ENCODE assay signal across 24 mouse cellular contexts in the genomic region with DNA sequence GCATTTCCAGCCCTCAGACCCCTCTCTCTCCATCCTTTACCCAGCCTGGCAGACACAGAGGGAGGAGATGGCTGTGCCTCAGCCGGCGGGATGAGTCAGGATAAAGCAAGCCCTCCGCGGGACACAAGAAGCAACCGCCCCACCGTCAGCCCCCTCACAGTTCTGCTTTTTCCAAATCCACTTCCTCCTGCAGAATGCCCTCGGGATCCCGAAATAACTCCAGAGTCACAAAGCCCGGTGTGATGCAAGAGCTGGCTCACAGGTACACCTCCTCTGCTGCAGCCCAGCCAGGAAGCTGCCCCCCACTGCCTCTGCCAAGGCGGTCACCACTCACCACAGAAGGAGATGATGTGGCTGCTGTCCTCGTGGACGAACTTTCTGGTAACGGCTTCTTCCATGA. TPM values are rescaled to one million over a fixed set of nuclear protein-coding genes. Genes with fewer than 3 reads are reported as not detected.
A peak's percentile ranks its signal among the peaks of the same experiment; 100 is the strongest.
DNase-seq lines count a peak whose midpoint lies in the region; ATAC-seq and TF ChIP-seq lines count a peak whose summit lies in the region.
"Had no signal": no experiment of that assay in that cellular context is flagged by ENCODE, and none has a peak within 500 bp of the region (broad histone marks: within the 10 kb centered on the region; RNA-seq: fewer than 3 reads in every experiment).

No protein-coding gene starts in this region.

- H3K4me2 ChIP-seq in hindbrain, postnatal 0 days (ENCODE audit: low read depth, low read length): no peak overlapping the region
- H3K4me2 ChIP-seq: embryonic facial prominence, embryonic 13.5 days; heart, embryonic 11.5 days; limb, embryonic 12.5 days; liver, embryonic 12.5 days; lung, embryonic 14.5 days; midbrain, embryonic 11.5 days; neural tube, embryonic 13.5 days had no signal

- no peak for ATAC-seq in hindbrain, postnatal 0 days
- ATAC-seq: activated CD4-positive, CD25-positive, alpha-beta regulatory T cell, adult 4 months; forebrain, embryonic 14.5 days; liver, embryonic 12.5 days had no signal

- peaks cover 60% of the 10 kb centered on the region for H3K4me1 ChIP-seq in cerebellum, adult 2 months (ENCODE audit: control insufficient read depth, insufficient read depth, low read length)
- H3K4me1 ChIP-seq in hindbrain, postnatal 0 days (ENCODE audit: insufficient read depth, low read length): no peaks in the 10 kb centered on the region; the same call in 1 of the 2 replicates
- H3K4me1 ChIP-seq: limb, embryonic 12.5 days; liver, embryonic 12.5 days had no signal

- H3K9me3 ChIP-seq in hindbrain, postnatal 0 days (ENCODE audit: low read length): no peaks in the 10 kb centered on the region
- H3K9me3 ChIP-seq: embryonic facial prominence, embryonic 13.5 days; limb, embryonic 12.5 days; liver, embryonic 12.5 days; neural tube, embryonic 13.5 days had no signal

- DNase-seq in cerebellum, adult 2 months: peak; percentile 59
- no peak for DNase-seq in cerebellum, postnatal 4 days (ENCODE audit: low spot score in 2 of 2)
- DNase-seq in lung, adult 18-20 months: peak; percentile 16 to 32
- no peak for DNase-seq in lung, postnatal 25 days (ENCODE audit: low spot score)
- DNase-seq in left cerebral cortex, postnatal 36 days (ENCODE audit: low spot score in 2 of 2): peak; percentile 71 to 82
- no peak for DNase-seq in hindbrain, postnatal 0 days (ENCODE audit: low spot score)
- DNase-seq in embryo, embryonic 10 days (ENCODE audit: low spot score): no peak
- DNase-seq: adrenal gland, postnatal 10 days; heart, postnatal 10 days; kidney, adult 18-20 months; lung, embryonic 14.5 days; lung, postnatal 4 days; thymus, postnatal 36 days had no signal

- intact Hi-C loops in left cerebral cortex, postnatal 36 days (cut with DNase I): no loop called here

- no peak overlapping the region for H3K9ac ChIP-seq in hindbrain, postnatal 0 days (replicated peaks; ENCODE audit: low read length)
- H3K9ac ChIP-seq: embryonic facial prominence, embryonic 13.5 days; limb, embryonic 12.5 days; liver, embryonic 12.5 days; lung, embryonic 14.5 days; neural tube, embryonic 13.5 days had no signal

- H3K27me3 ChIP-seq in cerebellum, adult 2 months (ENCODE audit: control insufficient read depth, insufficient read depth, low read length): no peaks in the 10 kb centered on the region
- H3K27me3 ChIP-seq in hindbrain, postnatal 0 days (ENCODE audit: insufficient read depth, low read length): no peaks in the 10 kb centered on the region

- no peak for TF ChIP-seq CTCF in cerebellum, adult 2 months (IDR thresholded peaks at IDR 0.05; ENCODE audit: borderline replicate concordance, insufficient read depth, low read depth, low read length)
- TF ChIP-seq CTCF in hindbrain, postnatal 0 days (IDR thresholded peaks at IDR 0.05; ENCODE audit: low read depth): no peak

- 30% methylated on average over 13 of the region's 13 CpGs for WGBS in cerebellum, adult 2 months
- WGBS in hindbrain, postnatal 0 days: 52% methylated on average over 13 of the region's 13 CpGs

- peak overlapping the region; percentile 60 for H3K27ac ChIP-seq in cerebellum, adult 2 months (ENCODE audit: insufficient read depth, low read length)
- H3K27ac ChIP-seq in hindbrain, postnatal 0 days: no peak overlapping the region
- H3K27ac ChIP-seq: embryonic facial prominence, embryonic 13.5 days; kidney, postnatal 0 days; limb, embryonic 12.5 days; liver, embryonic 12.5 days; neural tube, embryonic 13.5 days had no signal

- no peak for TF ChIP-seq POLR2A in cerebellum, adult 2 months (IDR thresholded peaks at IDR 0.05; ENCODE audit: borderline replicate concordance, insufficient read depth, low read length)

- no peak overlapping the region for H3K4me3 ChIP-seq in cerebellum, adult 2 months (replicated peaks; ENCODE audit: insufficient read depth, low read depth, low read length)
- no peak overlapping the region for H3K4me3 ChIP-seq in hindbrain, postnatal 0 days (ENCODE audit: low read length)
- H3K4me3 ChIP-seq: embryonic facial prominence, embryonic 13.5 days; limb, embryonic 12.5 days; liver, embryonic 12.5 days; neural tube, embryonic 13.5 days had no signal

- no peaks in the 10 kb centered on the region for H3K36me3 ChIP-seq in hindbrain, postnatal 0 days (ENCODE audit: insufficient read depth, low read length)
- H3K36me3 ChIP-seq: embryonic facial prominence, embryonic 13.5 days; G1E; limb, embryonic 12.5 days; liver, embryonic 12.5 days had no signal

RNA-seq across cellular contexts. Expression of a gene that starts 22.1 kb away (rescaled TPM):
- polyA plus RNA-seq in cerebellum, adult 2 months (2012; rRNA removed): 73.9 and 77.7 TPM in 2 replicates
- 100 to 1,000 TPM; 124 to 169 TPM for total RNA-seq in left cerebral cortex, postnatal 36 days (2021)
- 33.4 and 43.4 TPM in 2 replicates for total RNA-seq in hindbrain, postnatal 0 days (2014; rRNA removed)
- 13.8 and 15.2 TPM in 2 replicates for polyA plus RNA-seq in hindbrain, postnatal 0 days (2015; fragmentation: Nextera tagmentation; extraction: Ambion mirVana)
- total RNA-seq: monocyte, adult 5-6 weeks had no signal
- polyA plus RNA-seq: activated CD4-positive, CD25-positive, alpha-beta regulatory T cell, adult 4 months; G1E had no signal

Comparison
In these comparisons a context has a peak if more than half of its experiments do, and no peak if none do; other contexts are left out.
1. DNase-seq: peak in cerebellum, adult 2 months (2 of 2), lung, adult 18-20 months (2 of 2) and left cerebral cortex, postnatal 36 days (2 of 2); none in cerebellum, postnatal 4 days (0 of 2), lung, postnatal 25 days (single experiment), hindbrain, postnatal 0 days (single experiment) and embryo, embryonic 10 days (single experiment).